Mouse (Mus musculus) limb, embryonic 14.5 days (tissue): ENCODE measurements at regions not wholly inside any gene's neighbourhood (a gene's known extent, or its start where the extent isn't known, plus 50 kb on each side); places are given as distances from the start of the nearest gene placed in this dataset.

Experiments used
- ATAC-seq: fragments of 200-750 bp; cut with Nextera tagmentation; 2 replicates; pipeline ENCODE4 v1.8.0; 2017; ENCODE audit warnings: low read depth, moderate number of reproducible peaks, moderate TSS enrichment; ENCODE audit not compliant: low FRiP score
- DNase-seq: peaks from one replicate; pipeline ENCODE4 v3.0.0-alpha.2; 2015; ENCODE audit warnings: low spot score
- H3K27ac ChIP-seq: fragments of 300-500 bp; sonication (generic); replicated peaks from 2 replicates; pipeline ENCODE4 v1.5.1; 2014; ENCODE audit warnings: low read depth, mild to moderate bottlenecking, low read length, moderate library complexity, mixed read lengths
- H3K27me3 ChIP-seq: fragments of 300-500 bp; sonication (generic); 2 replicates; pipeline ENCODE4 v1.6.1; 2014; ENCODE audit warnings: low read length, mixed read lengths; ENCODE audit not compliant: control insufficient read depth, insufficient read depth
- H3K36me3 ChIP-seq: fragments of 300-500 bp; sonication (generic); 2 replicates; pipeline ENCODE4 v1.6.1; 2014; ENCODE audit warnings: mild to moderate bottlenecking, low read length, moderate library complexity, mixed read lengths; ENCODE audit not compliant: control insufficient read depth, insufficient read depth
- H3K4me1 ChIP-seq: fragments of 300-500 bp; sonication (generic); 2 replicates; pipeline ENCODE4 v1.6.1; 2014; ENCODE audit warnings: antibody characterized with exemption, low read length, mixed read lengths; ENCODE audit not compliant: control insufficient read depth, insufficient read depth
- H3K4me2 ChIP-seq: fragments of 300-500 bp; sonication (generic); replicated peaks from 2 replicates; pipeline ENCODE4 v1.6.1; 2014; ENCODE audit warnings: low read depth, mild to moderate bottlenecking, low read length, moderate library complexity; ENCODE audit not compliant: severe bottlenecking
- H3K4me3 ChIP-seq: fragments of 300-500 bp; sonication (generic); replicated peaks from 2 replicates; pipeline ENCODE4 v1.5.1; 2014; ENCODE audit warnings: low read length
- H3K9ac ChIP-seq: fragments of 300-500 bp; sonication (generic); 2 replicates; pipeline ENCODE4 v1.6.1; 2014; ENCODE audit warnings: mild to moderate bottlenecking, low read depth, low read length, moderate library complexity; ENCODE audit not compliant: severe bottlenecking
- H3K9me3 ChIP-seq: fragments of 300-500 bp; sonication (generic); 2 replicates; pipeline ENCODE4 v1.6.1; 2016; ENCODE audit warnings: low read length; ENCODE audit not compliant: control insufficient read depth
- POLR2A ChIP-seq: fragments of 200-500 bp; IDR thresholded peaks from 2 replicates; pipeline ENCODE4 v1.8.0; 2012; ENCODE audit warnings: inconsistent platforms, mild to moderate bottlenecking, moderate library complexity, borderline replicate concordance; ENCODE audit not compliant: insufficient read depth, insufficient read length; ENCODE audit errors: extremely low read depth
- WGBS: fragments of 180-500 bp; shearing (Covaris S2); extraction: QIAGEN DNeasy Blood & Tissue Kit; methylation state at CpG from one replicate; pipeline ENCODE4 v1.1.7; 2014; 5-methylcytosine and 5-hydroxymethylcytosine counted together

GRCm38 (mm10) chr3:15224452-15224851 lies 107.7 kb downstream of the Gm9733 start:
- ATAC-seq, result no peak
- no peak for TF ChIP-seq POLR2A
- DNase-seq, result no peak
- 45% methylated on average over 1 of the region's 1 CpGs for WGBS
- no peaks in the 10 kb centered on the region for H3K27me3 ChIP-seq
- H3K27ac ChIP-seq, result no peak overlapping the region
- H3K4me2 ChIP-seq, result no peak overlapping the region
- no peaks in the 10 kb centered on the region for H3K4me1 ChIP-seq
- no peaks in the 10 kb centered on the region for H3K36me3 ChIP-seq
- no peak overlapping the region for H3K9ac ChIP-seq
- H3K9me3 ChIP-seq, result no peaks in the 10 kb centered on the region
- H3K4me3 ChIP-seq, result no peak overlapping the region

DNA sequence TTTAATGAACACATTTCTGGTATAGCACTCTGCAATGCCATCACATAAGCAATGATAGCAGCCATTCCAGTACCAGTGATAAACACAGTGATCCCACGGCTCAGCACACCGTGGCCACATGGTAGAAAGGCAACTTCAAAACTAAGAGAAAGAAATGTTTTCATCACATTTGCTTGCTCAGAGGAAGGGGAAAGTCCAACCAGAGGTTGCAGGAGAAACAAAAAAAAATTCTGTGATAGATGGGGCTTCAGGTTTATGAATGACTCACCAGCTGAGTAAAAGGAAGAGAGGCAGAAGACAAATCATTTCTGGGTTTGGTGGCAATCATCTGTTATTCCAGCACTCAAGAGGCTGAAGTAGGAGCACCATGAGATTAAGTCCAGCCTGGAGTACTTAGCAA lies 103.5 kb downstream of the Gm9733 start:
- no peaks in the 10 kb centered on the region for H3K9me3 ChIP-seq
- no peak overlapping the region for H3K27ac ChIP-seq
- no peak overlapping the region for H3K4me3 ChIP-seq
- no peaks in the 10 kb centered on the region for H3K27me3 ChIP-seq
- ATAC-seq, result no peak
- no peak for DNase-seq
- 91% methylated on average over 2 of the region's 2 CpGs for WGBS
- H3K36me3 ChIP-seq, result no peaks in the 10 kb centered on the region
- no peak overlapping the region for H3K9ac ChIP-seq
- no peaks in the 10 kb centered on the region for H3K4me1 ChIP-seq
- H3K4me2 ChIP-seq, result no peak overlapping the region
- no peak for TF ChIP-seq POLR2A

- Histone ChIP-seq H3K9me3 (no peaks in the 10 kb centered on the region), H3K4me3 (no peak overlapping the region), H3K36me3 (no peaks in the 10 kb centered on the region), H3K27me3 (no peaks in the 10 kb centered on the region), H3K4me1 (no peaks in the 10 kb centered on the region), H3K27ac (no peak overlapping the region), H3K4me2 (no peak overlapping the region), H3K9ac (no peak overlapping the region)
- DNase-seq, result no peak
- WGBS, result 57% methylated on average over 6 of the region's 6 CpGs
- no peak for TF ChIP-seq POLR2A
- ATAC-seq, result no peak
Measured at GRCm38 (mm10) chr3:15230204-15230603, 101.9 kb downstream of the Gm9733 start.

DNA sequence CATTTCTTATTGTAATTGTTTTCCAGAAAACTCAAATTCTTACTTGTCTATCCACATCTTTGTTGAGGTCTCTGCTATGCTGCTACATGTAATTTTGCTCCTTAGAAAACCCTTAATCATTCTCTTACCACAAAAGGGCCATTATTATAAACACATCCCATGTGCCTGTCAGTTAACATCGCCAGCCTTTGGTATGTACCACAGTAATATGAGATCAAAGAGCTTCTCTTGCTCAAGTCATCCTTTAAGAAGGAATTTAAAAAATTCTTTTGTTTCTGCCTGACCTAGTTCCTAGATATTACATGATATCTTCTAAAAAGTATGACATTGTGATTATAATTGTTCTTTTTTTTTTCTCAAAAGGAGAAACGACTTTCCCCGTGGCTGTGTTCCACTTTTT lies 100.7 kb downstream of the Gm9733 start:
- Histone ChIP-seq H3K27me3 (no peaks in the 10 kb centered on the region), H3K9me3 (no peaks in the 10 kb centered on the region), H3K4me2 (no peak overlapping the region), H3K9ac (no peak overlapping the region), H3K4me1 (no peaks in the 10 kb centered on the region), H3K27ac (no peak overlapping the region), H3K36me3 (no peaks in the 10 kb centered on the region), H3K4me3 (no peak overlapping the region)
- ATAC-seq (no peak), DNase-seq (no peak)
- 46% methylated on average over 3 of the region's 3 CpGs for WGBS
- no peak for TF ChIP-seq POLR2A

GRCm38 (mm10) chr3:15237817-15238432 lies 94.2 kb downstream of the Gm9733 start:
- H3K4me2 ChIP-seq, result no peak overlapping the region
- DNase-seq, result no peak
- no peak for TF ChIP-seq POLR2A
- H3K36me3 ChIP-seq, result no peaks in the 10 kb centered on the region
- no peak for ATAC-seq
- no peaks in the 10 kb centered on the region for H3K4me1 ChIP-seq
- no peak overlapping the region for H3K4me3 ChIP-seq
- WGBS, result 77% methylated on average over 5 of the region's 5 CpGs
- H3K27me3 ChIP-seq, result no peaks in the 10 kb centered on the region
- no peak overlapping the region for H3K9ac ChIP-seq
- H3K9me3 ChIP-seq, result no peaks in the 10 kb centered on the region
- no peak overlapping the region for H3K27ac ChIP-seq

GRCm38 (mm10) chr3:15242388-15242787 lies 89.7 kb downstream of the Gm9733 start:
- no peaks in the 10 kb centered on the region for H3K9me3 ChIP-seq
- no peaks in the 10 kb centered on the region for H3K4me1 ChIP-seq
- H3K9ac ChIP-seq, result no peak overlapping the region
- H3K27ac ChIP-seq, result no peak overlapping the region
- ATAC-seq (no peak), DNase-seq (no peak)
- H3K4me3 ChIP-seq, result no peak overlapping the region
- H3K36me3 ChIP-seq, result no peaks in the 10 kb centered on the region
- H3K27me3 ChIP-seq, result no peaks in the 10 kb centered on the region
- no peak overlapping the region for H3K4me2 ChIP-seq
- TF ChIP-seq POLR2A, result no peak
